Mouse (Mus musculus): ENCODE measurements around the gene Gm527. TPM values are rescaled to one million over a fixed set of nuclear protein-coding genes. Genes with fewer than 3 reads are reported as not detected.

Gene Gm527
- polyA plus RNA-seq (2017; shearing (Covaris generic)), result 10 to 100 TPM in 1 of 2 experiments, 1 to 10 TPM in 1; 8.4 to 12.2 TPM

GRCm38 (mm10) chr12:64917578-64918471 lies at the start of gene Gm527:
Gene Gm527 (plus strand): TSS chr12:64917906.

GRCm38 (mm10) chr12:64965124-64966026 lies 47.7 kb downstream of the Gm527 start, which contains the start of the genes Klhl28 and Togaram1:
Gene Klhl28 (minus strand): TSS chr12:64965534.
Gene Togaram1 (plus strand): TSS chr12:64965804.

Other genes starting within 250 kb of the Gm527 start
- 10 to 100 TPM; 20.6 to 20.8 TPM for gene Klhl28, start 47.6 kb downstream of the Gm527 start, polyA plus RNA-seq (2017; shearing (Covaris generic))
- 10 to 100 TPM; 39.7 to 40.4 TPM for gene Togaram1, start 47.9 kb downstream of the Gm527 start, polyA plus RNA-seq (2017; shearing (Covaris generic))
- gene Prpf39, start 118.4 kb downstream of the Gm527 start, polyA plus RNA-seq (2017; shearing (Covaris generic)), result 10 to 100 TPM; 75.2 to 99.5 TPM
- 100 to 1,000 TPM; 236 to 254 TPM for gene Fkbp3, start 156.1 kb downstream of the Gm527 start, polyA plus RNA-seq (2017; shearing (Covaris generic))
- 10 to 100 TPM; 10.5 to 11.8 TPM for gene Fancm, start 157.7 kb downstream of the Gm527 start, polyA plus RNA-seq (2017; shearing (Covaris generic))